Mouse (Mus musculus) brain, embryonic 18.5 days (tissue): ENCODE results near the gene Zfp386.

Experiments
- DNase-seq: peaks from one replicate; pipeline ENCODE4 v3.0.0-alpha.2; 2012; ENCODE audit warnings: low read depth, low spot score

Gene Zfp386

GRCm38 (mm10) chr12:116089836-116090235 lies 42.3 kb downstream of the Zfp386 start:
- DNase-seq = no peak

GRCm38 (mm10) chr12:116094765-116095555 lies 47.4 kb downstream of the Zfp386 start:
- DNase-seq = no peak

GRCm38 (mm10) chr12:116096361-116096904 lies 48.9 kb downstream of the Zfp386 start:
- DNase-seq = no peak

- no peak for DNase-seq
Observed at GRCm38 (mm10) chr12:116097166-116097565, 49.6 kb downstream of the Zfp386 start.

GRCm38 (mm10) chr12:116101945-116102344 lies 54.4 kb downstream of the Zfp386 start:
- DNase-seq = no peak

- no peak for DNase-seq
Observed at GRCm38 (mm10) chr12:116109451-116110353, 62.2 kb downstream of the Zfp386 start.

GRCm38 (mm10) chr12:116111007-116111694 lies 63.6 kb downstream of the Zfp386 start:
- DNase-seq = no peak
